Mouse (Mus musculus): Measurements from ENCODE around the gene Tbx15. TPM values are rescaled to one million over a fixed set of nuclear protein-coding genes. Genes with fewer than 3 reads are reported as not detected.

Gene Tbx15
- total and polyA plus RNA-seq, 2 experiments from 2014 or later = 0.59 to 1.3 TPM

DNA sequence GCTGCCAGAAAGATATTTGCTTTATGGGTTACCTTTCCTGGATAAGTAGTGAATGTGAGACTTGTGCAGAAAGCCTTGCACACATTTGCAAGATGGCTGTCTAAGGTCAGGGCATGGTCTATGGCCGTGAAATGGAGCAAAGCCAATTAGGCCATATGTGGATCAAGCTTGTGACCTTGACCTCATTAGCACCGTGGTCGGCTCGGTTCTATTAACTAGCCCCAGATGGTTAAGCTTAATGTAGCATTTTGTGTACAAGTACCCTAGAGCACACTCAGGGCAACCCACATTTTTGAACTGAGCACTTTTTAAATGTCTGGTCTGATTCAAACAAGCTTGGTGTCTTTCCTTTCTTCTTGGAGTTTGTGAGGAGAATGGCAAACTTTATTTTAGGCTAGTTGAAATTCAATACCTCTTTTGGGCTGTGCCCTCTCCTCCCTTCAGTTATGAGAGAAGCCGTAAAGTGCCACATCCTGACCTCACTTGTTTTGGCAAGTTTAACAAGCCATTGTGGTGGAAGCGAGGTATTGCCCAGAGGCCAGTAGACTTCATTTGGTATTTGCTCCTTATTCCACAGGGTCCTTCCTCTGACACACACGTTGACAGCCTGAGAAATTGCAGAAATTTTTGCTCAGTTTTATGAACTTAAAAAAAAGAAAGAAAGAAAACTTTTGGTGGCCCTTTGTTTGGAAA, 71.9 kb downstream of the Tbx15 start:
- H3K36me3 ChIP-seq (ENCODE audit: insufficient read depth, low read length) = no peaks in the 10 kb centered on the region
- no peak overlapping the region for H3K27ac ChIP-seq (ENCODE audit: low read depth, low read length)
- WGBS = 66% methylated on average over 7 of the region's 7 CpGs
- DNase-seq (ENCODE audit: low spot score) (no peak), ATAC-seq (ENCODE audit: low FRiP score) (no peak)
- no peaks in the 10 kb centered on the region for H3K9me3 ChIP-seq (ENCODE audit: low read length)
- H3K27me3 ChIP-seq (ENCODE audit: insufficient read depth, low read length) = no peaks in the 10 kb centered on the region
- no peak overlapping the region for H3K9ac ChIP-seq (replicated peaks; ENCODE audit: low read length, poor library complexity, severe bottlenecking)
- H3K4me1 ChIP-seq (ENCODE audit: insufficient read depth, low read length) = no peaks in the 10 kb centered on the region
- TF ChIP-seq CTCF (IDR thresholded peaks at IDR 0.05) = no peak
- H3K4me3 ChIP-seq (ENCODE audit: low read depth, low read length) = no peak overlapping the region
- H3K4me2 ChIP-seq (ENCODE audit: low read depth, low read length, poor library complexity, severe bottlenecking) = no peak overlapping the region

GRCm38 (mm10) chr3:99322345-99322744, 82.2 kb downstream of the Tbx15 start:
- no peak overlapping the region for H3K9ac ChIP-seq (replicated peaks; ENCODE audit: low read length, poor library complexity, severe bottlenecking)
- DNase-seq (ENCODE audit: low spot score) = no peak
- WGBS = 91% methylated on average over 2 of the region's 2 CpGs
- H3K27me3 ChIP-seq (ENCODE audit: insufficient read depth, low read length) = no peaks in the 10 kb centered on the region
- H3K4me3 ChIP-seq (ENCODE audit: low read depth, low read length) = no peak overlapping the region
- TF ChIP-seq CTCF (IDR thresholded peaks at IDR 0.05) = no peak
- H3K27ac ChIP-seq (ENCODE audit: low read depth, low read length) = no peak overlapping the region
- no peaks in the 10 kb centered on the region for H3K4me1 ChIP-seq (ENCODE audit: insufficient read depth, low read length)
- no peaks in the 10 kb centered on the region for H3K9me3 ChIP-seq (ENCODE audit: low read length)
- H3K36me3 ChIP-seq (ENCODE audit: insufficient read depth, low read length) = no peaks in the 10 kb centered on the region
- ATAC-seq (ENCODE audit: low FRiP score) = no peak
- no peak overlapping the region for H3K4me2 ChIP-seq (ENCODE audit: low read depth, low read length, poor library complexity, severe bottlenecking)

GRCm38 (mm10) chr3:99329316-99329715, 89.1 kb downstream of the Tbx15 start:
- no peaks in the 10 kb centered on the region for H3K27me3 ChIP-seq (ENCODE audit: insufficient read depth, low read length)
- no peak for ATAC-seq (ENCODE audit: low FRiP score)
- H3K36me3 ChIP-seq (ENCODE audit: insufficient read depth, low read length) = no peaks in the 10 kb centered on the region
- no peaks in the 10 kb centered on the region for H3K9me3 ChIP-seq (ENCODE audit: low read length)
- H3K4me3 ChIP-seq (ENCODE audit: low read depth, low read length) = no peak overlapping the region
- H3K4me1 ChIP-seq (ENCODE audit: insufficient read depth, low read length) = no peaks in the 10 kb centered on the region
- no peak overlapping the region for H3K27ac ChIP-seq (ENCODE audit: low read depth, low read length)
- 87% methylated on average over 5 of the region's 5 CpGs for WGBS
- no peak for TF ChIP-seq CTCF (IDR thresholded peaks at IDR 0.05)
- H3K9ac ChIP-seq (replicated peaks; ENCODE audit: low read length, poor library complexity, severe bottlenecking) = no peak overlapping the region
- no peak for DNase-seq (ENCODE audit: low spot score)
- no peak overlapping the region for H3K4me2 ChIP-seq (ENCODE audit: low read depth, low read length, poor library complexity, severe bottlenecking)

DNA sequence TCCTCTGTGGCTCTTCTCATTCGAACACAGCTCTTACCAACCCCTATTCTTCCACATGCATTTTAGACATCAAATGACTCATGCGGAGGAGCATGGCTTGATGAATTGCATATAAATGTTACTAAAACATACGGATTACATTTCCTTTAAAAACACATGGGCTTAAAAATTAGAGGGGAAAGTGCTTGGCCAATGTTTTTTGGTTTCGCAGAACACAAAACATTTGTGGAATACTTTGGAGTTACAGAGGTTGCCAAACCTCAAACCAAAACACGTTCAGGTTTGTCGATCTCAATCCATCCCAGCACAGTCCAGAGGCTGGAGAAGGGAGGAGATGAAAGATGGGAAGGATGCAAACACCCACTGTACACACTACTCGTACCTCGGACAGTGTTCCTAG, 90.9 kb downstream of the Tbx15 start:
- no peaks in the 10 kb centered on the region for H3K27me3 ChIP-seq (ENCODE audit: insufficient read depth, low read length)
- H3K4me1 ChIP-seq (ENCODE audit: insufficient read depth, low read length) = no peaks in the 10 kb centered on the region
- H3K4me3 ChIP-seq (ENCODE audit: low read depth, low read length) = no peak overlapping the region
- H3K4me2 ChIP-seq (ENCODE audit: low read depth, low read length, poor library complexity, severe bottlenecking) = no peak overlapping the region
- TF ChIP-seq CTCF (IDR thresholded peaks at IDR 0.05) = no peak
- 87% methylated on average over 8 of the region's 8 CpGs for WGBS
- DNase-seq (ENCODE audit: low spot score) = no peak
- no peaks in the 10 kb centered on the region for H3K36me3 ChIP-seq (ENCODE audit: insufficient read depth, low read length)
- H3K9me3 ChIP-seq (ENCODE audit: low read length) = no peaks in the 10 kb centered on the region
- no peak overlapping the region for H3K9ac ChIP-seq (replicated peaks; ENCODE audit: low read length, poor library complexity, severe bottlenecking)
- ATAC-seq (ENCODE audit: low FRiP score) = no peak
- no peak overlapping the region for H3K27ac ChIP-seq (ENCODE audit: low read depth, low read length)

DNA sequence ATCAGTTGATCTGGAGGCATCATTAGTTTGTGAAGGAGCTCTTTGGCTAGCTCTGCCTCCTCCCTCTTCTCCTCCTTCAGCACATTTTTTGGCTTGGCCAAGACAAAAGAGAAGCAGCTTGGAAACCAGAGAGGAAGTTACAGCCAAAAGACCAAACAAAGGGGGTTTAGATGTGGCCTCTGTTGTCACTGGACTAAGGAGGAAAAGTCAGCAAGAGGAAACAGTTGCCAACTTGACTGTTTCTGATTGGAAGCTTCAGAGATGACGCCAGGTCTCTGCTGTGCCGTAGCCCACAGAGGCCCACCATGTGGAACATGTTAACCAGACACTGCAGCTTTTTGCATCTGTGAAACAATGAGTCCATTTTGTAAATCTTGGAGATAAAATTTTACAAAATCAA, 96.7 kb downstream of the Tbx15 start:
- DNase-seq (ENCODE audit: low spot score) (peak; percentile 3), ATAC-seq (ENCODE audit: low FRiP score) (no peak)
- Histone ChIP-seq H3K9ac (replicated peaks; ENCODE audit: low read length, poor library complexity, severe bottlenecking) (no peak overlapping the region), H3K4me3 (ENCODE audit: low read depth, low read length) (no peak overlapping the region), H3K9me3 (ENCODE audit: low read length) (no peaks in the 10 kb centered on the region), H3K4me2 (ENCODE audit: low read depth, low read length, poor library complexity, severe bottlenecking) (no peak overlapping the region), H3K36me3 (ENCODE audit: insufficient read depth, low read length) (no peaks in the 10 kb centered on the region), H3K27ac (ENCODE audit: low read depth, low read length) (no peak overlapping the region), H3K27me3 (ENCODE audit: insufficient read depth, low read length) (no peaks in the 10 kb centered on the region), H3K4me1 (ENCODE audit: insufficient read depth, low read length) (no peaks in the 10 kb centered on the region)
- WGBS = 73% methylated on average over 2 of the region's 2 CpGs
- TF ChIP-seq CTCF (IDR thresholded peaks at IDR 0.05) = no peak

DNA sequence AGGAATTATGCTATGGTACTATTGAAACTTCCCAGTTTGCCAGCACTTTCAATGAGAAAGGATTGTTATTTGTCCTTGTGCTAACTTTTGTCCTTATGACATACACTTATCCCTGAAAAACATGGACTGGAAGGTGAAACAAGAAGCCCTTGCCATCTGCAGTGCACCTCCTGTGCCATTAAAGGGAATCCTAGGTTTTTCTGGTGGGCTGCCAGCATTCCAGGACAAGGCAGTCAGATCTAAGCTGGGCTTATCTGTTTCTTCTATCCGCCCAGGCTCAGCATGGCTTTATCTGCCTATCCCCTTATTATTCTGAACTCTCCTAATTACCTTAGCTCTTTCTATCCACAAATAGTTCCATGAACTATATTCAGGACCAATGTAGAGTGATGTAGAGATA, 98.6 kb downstream of the Tbx15 start:
- Histone ChIP-seq H3K4me1 (ENCODE audit: insufficient read depth, low read length) (no peaks in the 10 kb centered on the region), H3K36me3 (ENCODE audit: insufficient read depth, low read length) (no peaks in the 10 kb centered on the region), H3K4me3 (ENCODE audit: low read depth, low read length) (no peak overlapping the region), H3K27me3 (ENCODE audit: insufficient read depth, low read length) (no peaks in the 10 kb centered on the region), H3K9me3 (ENCODE audit: low read length) (no peaks in the 10 kb centered on the region), H3K4me2 (ENCODE audit: low read depth, low read length, poor library complexity, severe bottlenecking) (no peak overlapping the region), H3K27ac (ENCODE audit: low read depth, low read length) (no peak overlapping the region), H3K9ac (replicated peaks; ENCODE audit: low read length, poor library complexity, severe bottlenecking) (no peak overlapping the region)
- 75% methylated on average over 1 of the region's 1 CpGs for WGBS
- no peak for TF ChIP-seq CTCF (IDR thresholded peaks at IDR 0.05)
- no peak for ATAC-seq (ENCODE audit: low FRiP score)
- no peak for DNase-seq (ENCODE audit: low spot score)
